Mouse (Mus musculus) testis, adult 2 months (tissue): ENCODE data around the gene C2cd5. TPM values are rescaled to one million over a fixed set of nuclear protein-coding genes. Genes with fewer than 3 reads are reported as not detected.

Source experiments
- H3K27ac ChIP-seq: fragments of 200-500 bp; 2 replicates; pipeline ENCODE4 v1.5.1; 2012; ENCODE audit warnings: low read depth, low read length; ENCODE audit not compliant: control insufficient read depth, insufficient read depth
- H3K27me3 ChIP-seq: fragments of 200-500 bp; 2 replicates; pipeline ENCODE4 v1.6.1; 2012; ENCODE audit warnings: mild to moderate bottlenecking, low read length, moderate library complexity; ENCODE audit not compliant: control insufficient read depth, insufficient read depth
- H3K36me3 ChIP-seq: fragments of 200-500 bp; 2 replicates; pipeline ENCODE4 v1.6.1; 2012; ENCODE audit warnings: mild to moderate bottlenecking, low read length; ENCODE audit not compliant: control insufficient read depth, insufficient read depth
- H3K4me1 ChIP-seq: fragments of 200-500 bp; 2 replicates; pipeline ENCODE4 v1.6.1; 2012; ENCODE audit warnings: low read length; ENCODE audit not compliant: control insufficient read depth, insufficient read depth
- H3K4me3 ChIP-seq: fragments of 200-500 bp; 2 replicates; pipeline ENCODE4 v1.5.1; 2012; ENCODE audit warnings: low read depth, mild to moderate bottlenecking, low read length, moderate library complexity, mixed read lengths; ENCODE audit not compliant: control insufficient read depth
- CTCF ChIP-seq: fragments of 200-500 bp; IDR thresholded peaks from 2 replicates; pipeline ENCODE4 v1.5.1; 2012; ENCODE audit warnings: low read depth, mild to moderate bottlenecking, inconsistent platforms, low read length, moderate library complexity; ENCODE audit not compliant: control insufficient read depth, insufficient read depth, insufficient replicate concordance
- POLR2A ChIP-seq: fragments of 200-500 bp; IDR thresholded peaks from 2 replicates; pipeline ENCODE4 v1.6.1; 2012; ENCODE audit warnings: low read depth, mild to moderate bottlenecking, inconsistent platforms, low read length, moderate library complexity; ENCODE audit not compliant: control insufficient read depth
- polyA plus RNA-seq: library from polyadenylated mRNA; depleted of rRNA; stranded (reverse); fragments of >200 nt; gene quantifications from 2 replicates; pipeline ENCODE4 v1.2.3, GENCODE M21; 2012

C2cd5 gene
- polyA plus RNA-seq, 1 experiment, result 13.7 TPM

DNA sequence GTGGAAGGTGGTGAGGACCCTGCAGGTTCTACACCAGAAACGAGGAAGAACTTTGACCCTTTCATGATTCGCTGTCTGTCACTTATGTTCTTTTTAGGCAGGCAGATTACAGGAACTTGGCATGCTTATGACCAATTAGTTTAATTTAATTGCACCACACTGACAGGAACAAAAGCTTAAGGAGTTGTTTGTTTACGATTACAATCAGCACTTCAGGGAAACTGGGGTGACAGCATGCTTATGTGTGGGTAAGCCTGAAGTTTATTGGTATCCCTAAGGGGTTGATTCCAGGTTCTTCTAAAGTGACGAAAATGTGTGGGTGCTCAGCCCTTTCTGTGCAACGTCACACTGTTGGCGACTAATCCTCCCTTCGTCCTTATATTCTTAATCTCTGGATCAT lies 105.1 kb downstream of the C2cd5 start:
- Histone ChIP-seq H3K4me3 (no peak overlapping the region), H3K36me3 (no peaks in the 10 kb centered on the region), H3K27ac (no peak overlapping the region), H3K4me1 (no peaks in the 10 kb centered on the region), H3K27me3 (no peaks in the 10 kb centered on the region)
- TF ChIP-seq POLR2A, result no peak
- TF ChIP-seq CTCF, result no peak

DNA sequence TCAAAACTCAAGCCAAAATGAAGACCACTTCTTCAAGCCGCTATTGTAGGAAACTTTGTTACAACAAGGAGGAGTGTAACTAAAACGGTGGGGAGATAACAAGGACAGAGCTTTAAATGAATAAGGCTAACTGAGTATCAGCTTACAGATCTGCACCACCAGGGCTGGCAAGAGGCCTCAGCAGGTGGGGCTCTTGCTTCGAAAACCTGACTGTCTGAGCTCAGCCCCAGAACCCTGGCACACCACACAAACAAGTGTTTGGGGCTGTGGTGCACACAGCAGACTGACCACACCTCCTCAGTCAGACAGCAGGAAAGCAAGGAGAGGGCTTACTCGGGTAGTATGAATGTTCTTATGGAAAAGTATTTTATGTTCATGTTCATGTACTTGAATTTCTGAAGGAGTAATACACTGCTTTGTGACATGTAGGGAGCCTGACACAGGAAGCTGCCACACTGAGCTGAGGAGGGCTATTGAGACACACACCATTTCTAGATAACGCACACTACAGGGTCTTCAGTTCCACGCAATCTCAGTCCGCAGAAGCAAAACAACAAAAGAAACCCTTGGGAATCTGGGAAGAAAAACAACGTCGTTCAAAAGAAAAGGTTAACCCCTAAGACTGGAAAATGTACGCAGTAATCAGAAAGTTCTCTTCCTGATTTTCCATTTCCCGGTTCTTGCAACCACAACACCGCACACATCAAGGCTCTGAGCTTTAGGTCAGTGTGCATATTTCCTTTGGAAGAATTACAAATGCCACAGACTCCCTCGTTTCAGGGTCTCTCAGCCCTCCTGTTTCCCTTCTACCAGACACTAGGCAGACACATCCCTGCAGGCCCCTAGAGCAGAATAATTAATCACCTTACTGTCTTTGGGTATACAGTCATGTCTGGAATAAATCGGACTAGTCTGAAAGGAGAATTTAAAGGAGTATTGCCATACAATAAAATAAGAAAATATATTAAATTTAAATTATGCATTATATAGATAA lies 105.9 kb downstream of the C2cd5 start:
- TF ChIP-seq POLR2A (no peak), CTCF (no peak)
- Histone ChIP-seq H3K4me3 (no peak overlapping the region), H3K27ac (no peak overlapping the region), H3K4me1 (no peaks in the 10 kb centered on the region), H3K36me3 (no peaks in the 10 kb centered on the region), H3K27me3 (no peaks in the 10 kb centered on the region)

DNA sequence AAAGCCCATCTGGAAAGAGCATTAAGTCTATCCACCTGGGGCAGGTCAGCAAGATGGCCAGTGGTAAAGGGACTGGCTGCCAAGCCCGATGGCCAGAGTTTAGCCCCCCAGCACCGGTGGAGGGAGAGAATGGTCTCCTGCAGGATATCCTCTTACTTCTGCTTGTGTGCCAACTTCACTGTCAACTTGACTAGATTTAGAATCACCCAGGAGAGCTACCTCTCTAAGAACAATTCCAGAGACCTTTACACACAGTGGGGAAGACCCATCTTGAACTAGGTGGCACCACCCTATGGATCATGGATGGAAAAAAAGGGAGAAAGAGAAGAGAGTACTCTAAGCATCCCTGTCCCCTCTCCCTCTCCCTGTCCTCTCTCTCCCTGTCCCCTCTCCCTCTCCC lies 107.0 kb downstream of the C2cd5 start:
- TF ChIP-seq POLR2A (no peak), CTCF (no peak)
- Histone ChIP-seq H3K4me3 (no peak overlapping the region), H3K4me1 (no peaks in the 10 kb centered on the region), H3K36me3 (no peaks in the 10 kb centered on the region), H3K27ac (no peak overlapping the region), H3K27me3 (no peaks in the 10 kb centered on the region)

DNA sequence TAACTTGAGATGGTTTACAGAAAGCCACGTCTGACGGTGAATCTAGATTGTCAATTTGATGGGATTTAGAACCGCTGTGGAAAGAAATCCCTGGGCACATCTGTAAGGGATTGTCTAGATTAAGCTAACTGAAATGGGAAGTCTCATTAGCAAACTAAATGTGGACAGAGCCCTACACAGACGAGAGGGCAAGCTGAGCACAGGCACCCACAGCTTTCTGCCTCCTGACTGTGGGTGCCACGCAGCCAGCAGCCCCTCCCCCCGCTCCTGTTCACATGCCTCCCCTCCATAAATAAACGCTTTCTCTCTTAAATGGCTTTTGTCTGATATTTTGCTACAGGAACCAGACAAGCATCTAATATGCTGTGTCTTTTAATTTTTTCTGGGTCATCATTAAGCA lies 107.8 kb downstream of the C2cd5 start:
- no peaks in the 10 kb centered on the region for H3K36me3 ChIP-seq
- TF ChIP-seq POLR2A (no peak), CTCF (no peak)
- no peak overlapping the region for H3K27ac ChIP-seq
- no peaks in the 10 kb centered on the region for H3K4me1 ChIP-seq
- H3K4me3 ChIP-seq, result no peak overlapping the region
- no peaks in the 10 kb centered on the region for H3K27me3 ChIP-seq

DNA sequence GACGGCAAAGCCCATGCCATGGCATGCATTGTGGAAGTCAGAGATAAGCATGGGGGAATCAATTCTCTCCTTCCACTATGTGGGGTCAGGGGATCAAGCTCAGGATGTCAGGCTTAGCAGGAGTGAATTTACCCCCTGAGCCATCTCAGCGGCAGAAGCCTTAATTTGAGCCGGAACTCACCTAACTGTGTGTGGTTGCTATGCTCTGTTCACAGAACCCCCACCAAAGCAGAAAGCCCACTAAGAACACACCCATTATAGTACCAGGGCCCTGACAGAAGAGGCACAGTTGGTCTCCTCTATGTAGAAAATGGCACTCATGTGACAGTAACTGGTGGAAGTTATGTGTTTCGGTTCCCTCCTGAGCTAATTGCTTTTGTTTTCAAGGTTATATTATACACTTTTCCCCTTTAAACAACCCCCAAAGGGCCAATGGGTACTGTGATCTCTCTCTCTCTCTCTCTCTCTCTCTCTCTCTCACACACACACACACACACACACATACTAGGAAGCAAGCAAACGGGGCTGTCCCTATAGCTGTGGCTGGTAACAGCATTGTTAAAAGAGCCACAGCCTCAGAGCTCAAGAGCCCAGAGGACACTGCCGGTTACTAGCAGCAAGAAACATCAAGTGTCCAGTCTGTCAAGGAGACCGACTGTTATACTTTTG lies 108.4 kb downstream of the C2cd5 start:
- TF ChIP-seq CTCF, result no peak
- no peak for TF ChIP-seq POLR2A
- no peaks in the 10 kb centered on the region for H3K36me3 ChIP-seq
- H3K27ac ChIP-seq, result no peak overlapping the region
- no peak overlapping the region for H3K4me3 ChIP-seq
- no peaks in the 10 kb centered on the region for H3K27me3 ChIP-seq
- H3K4me1 ChIP-seq, result no peaks in the 10 kb centered on the region

DNA sequence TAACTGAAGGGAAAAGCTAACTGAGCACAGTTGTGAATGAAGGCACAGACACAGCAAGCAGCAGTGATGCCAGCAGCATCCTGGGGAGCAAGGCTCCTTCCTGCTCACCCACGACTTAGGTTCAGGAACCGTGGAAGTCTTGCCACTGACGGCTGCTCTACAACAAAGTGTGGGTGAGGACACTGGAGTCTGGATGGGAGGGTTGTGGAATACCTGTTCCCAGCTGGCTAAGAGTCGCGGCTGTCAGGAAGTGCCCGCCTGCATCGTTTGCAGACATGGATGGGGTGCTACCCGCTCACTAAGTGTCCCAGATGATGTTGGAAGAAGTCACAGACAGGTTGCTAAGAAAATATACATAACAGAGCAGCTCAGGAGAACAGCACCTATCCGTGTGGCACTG lies 109.4 kb downstream of the C2cd5 start:
- H3K4me3 ChIP-seq, result no peak overlapping the region; the same call in none of the 2 replicates
- no peaks in the 10 kb centered on the region for H3K27me3 ChIP-seq
- H3K36me3 ChIP-seq, result no peaks in the 10 kb centered on the region
- no peak overlapping the region for H3K27ac ChIP-seq
- TF ChIP-seq POLR2A (no peak), CTCF (no peak)
- H3K4me1 ChIP-seq, result no peaks in the 10 kb centered on the region

DNA sequence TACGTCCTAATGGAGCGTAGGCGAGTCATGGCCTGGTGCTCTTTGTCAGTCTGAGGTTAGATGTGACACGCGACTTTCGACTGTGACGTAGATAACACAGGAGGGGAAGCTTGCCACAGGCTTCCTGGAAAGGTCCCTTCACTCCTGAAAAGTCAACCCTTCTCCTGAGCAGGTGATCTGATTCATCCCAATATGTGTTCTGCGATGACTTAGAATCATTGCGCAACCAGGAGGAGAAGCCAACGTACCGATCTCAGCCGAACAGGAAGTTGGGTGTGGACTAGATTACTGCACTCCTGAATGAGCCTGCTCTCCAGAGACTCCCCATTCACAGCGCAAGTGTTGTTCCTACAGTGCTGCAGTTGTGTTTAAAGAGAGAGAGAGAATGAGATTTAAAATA lies 110.4 kb downstream of the C2cd5 start:
- Histone ChIP-seq H3K27me3 (no peaks in the 10 kb centered on the region), H3K4me3 (no peak overlapping the region; the same call in 1 of the 2 replicates), H3K4me1 (no peaks in the 10 kb centered on the region), H3K27ac (no peak overlapping the region), H3K36me3 (no peaks in the 10 kb centered on the region)
- no peak for TF ChIP-seq POLR2A
- TF ChIP-seq CTCF, result no peak
